Mouse (Mus musculus): ENCODE measurements at regions not wholly inside any gene's neighbourhood (a gene's known extent, or its start where the extent isn't known, plus 50 kb on each side); places are given as distances from the start of the nearest gene placed in this dataset.
A peak's percentile ranks its signal among the peaks of the same experiment; 100 is the strongest.

DNA sequence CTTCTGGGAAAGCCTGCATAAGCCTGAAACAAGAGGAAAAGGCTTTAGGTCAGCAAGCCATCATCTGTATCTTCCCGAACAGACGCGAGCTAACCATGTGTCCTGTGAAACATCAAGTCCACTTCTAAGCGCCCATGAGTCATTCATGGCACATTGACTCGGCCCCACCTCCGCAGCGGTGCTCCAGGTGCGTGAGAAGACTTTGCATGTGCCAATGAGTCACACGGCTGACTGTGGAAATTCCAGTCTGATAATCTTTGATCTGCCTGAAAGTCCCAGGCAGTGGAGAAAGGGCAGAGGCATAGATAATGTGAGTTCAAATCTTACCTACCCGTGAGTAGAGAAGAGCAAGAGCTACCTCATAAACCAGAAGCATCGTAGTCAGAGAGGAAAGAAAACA is 137.8 kb downstream of the Pfkfb3 start:
- no peak for ATAC-seq (ENCODE audit: insufficient read depth, low FRiP score, low read depth)
- Histone ChIP-seq H3K4me1 (no peaks in the 10 kb centered on the region), H3K27ac (no peak overlapping the region), H3K9ac (no peak overlapping the region), H3K27me3 (replicated peaks) (no peaks in the 10 kb centered on the region), H3K9me3 (no peaks in the 10 kb centered on the region), H3K36me3 (no peaks in the 10 kb centered on the region), H3K4me3 (replicated peaks) (no peak overlapping the region), H3K4me2 (no peak overlapping the region)
- WGBS = 84% methylated on average over 11 of the region's 11 CpGs

DNA sequence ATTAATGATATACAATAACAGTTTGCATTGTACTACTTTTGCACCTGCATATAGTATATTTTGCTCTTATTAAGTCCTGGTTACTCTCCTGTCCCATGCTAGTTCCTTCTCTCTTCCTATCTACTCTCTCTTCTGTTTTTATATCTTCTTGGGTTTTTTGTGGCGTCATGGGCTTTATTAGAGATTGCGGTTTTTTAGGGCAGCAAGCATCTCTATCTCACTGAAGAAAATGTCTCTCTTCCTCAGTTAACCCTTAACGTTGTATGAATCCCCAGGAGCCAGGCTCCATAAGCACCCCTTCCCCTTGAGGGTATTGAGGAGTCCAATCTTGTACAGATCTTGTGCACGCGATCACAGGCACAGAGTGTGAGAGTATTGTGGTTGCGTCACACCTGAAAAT is 141.4 kb downstream of the Pfkfb3 start:
- WGBS = 89% methylated on average over 6 of the region's 6 CpGs

DNA sequence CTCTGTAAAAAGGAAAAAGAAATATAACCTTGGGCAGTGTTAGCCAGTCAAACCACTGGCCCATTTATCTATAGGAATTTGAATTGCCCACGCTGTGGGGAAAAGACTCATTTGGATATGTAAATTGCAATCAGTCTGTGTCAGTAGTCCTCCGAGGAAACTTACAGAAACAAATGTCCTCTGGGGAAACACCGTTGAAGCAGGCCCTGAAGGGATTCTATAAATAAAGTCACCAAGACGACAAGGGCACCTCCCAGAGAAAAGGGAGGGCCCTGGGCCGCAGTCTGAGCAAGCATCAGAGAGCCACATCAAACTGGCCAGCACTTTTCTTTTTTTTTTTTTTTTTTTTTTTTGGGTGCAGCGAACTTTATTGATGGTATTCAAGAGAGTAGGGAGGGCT is 145.4 kb downstream of the Pfkfb3 start:
- Histone ChIP-seq H3K4me1 (no peaks in the 10 kb centered on the region), H3K4me3 (replicated peaks) (no peak overlapping the region), H3K9ac (no peak overlapping the region), H3K36me3 (no peaks in the 10 kb centered on the region), H3K27ac (no peak overlapping the region), H3K9me3 (no peaks in the 10 kb centered on the region), H3K4me2 (no peak overlapping the region), H3K27me3 (replicated peaks) (no peaks in the 10 kb centered on the region)
- no peak for ATAC-seq (ENCODE audit: insufficient read depth, low FRiP score, low read depth)
- WGBS = 63% methylated on average over 5 of the region's 6 CpGs

More for the DNA sequence above, 141.4 kb downstream of the Pfkfb3 start:
- Histone ChIP-seq H3K36me3 (no peaks in the 10 kb centered on the region), H3K9ac (no peak overlapping the region), H3K27ac (no peak overlapping the region), H3K4me3 (replicated peaks) (no peak overlapping the region), H3K4me1 (no peaks in the 10 kb centered on the region), H3K9me3 (no peaks in the 10 kb centered on the region), H3K4me2 (no peak overlapping the region), H3K27me3 (replicated peaks) (no peaks in the 10 kb centered on the region)
- no peak for ATAC-seq (ENCODE audit: insufficient read depth, low FRiP score, low read depth)

DNA sequence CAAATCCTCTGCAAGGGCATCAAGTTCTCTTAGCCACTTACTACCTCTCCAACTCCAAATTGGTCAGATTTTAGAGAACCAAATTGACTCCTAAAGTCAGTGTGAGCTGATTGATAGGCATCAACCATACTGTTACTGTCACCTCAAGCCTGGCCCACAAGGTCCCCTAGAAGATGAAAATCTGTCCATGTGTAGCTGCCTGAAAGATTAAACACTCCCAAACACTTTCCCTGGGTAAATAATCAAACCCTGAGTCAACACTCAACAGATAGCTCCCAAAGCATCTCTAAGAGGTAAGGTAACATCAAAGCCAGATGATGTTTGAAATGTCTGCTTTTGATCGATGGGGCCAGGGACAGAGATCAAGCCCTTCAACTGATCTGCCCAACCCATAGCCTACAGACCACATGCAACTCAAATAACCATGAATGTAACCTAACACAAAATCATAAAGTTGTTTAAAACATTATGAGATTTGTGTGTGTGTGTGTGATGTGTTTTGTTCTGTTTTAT is 147.7 kb downstream of the Pfkfb3 start:
- no peak for ATAC-seq (ENCODE audit: insufficient read depth, low FRiP score, low read depth)
- Histone ChIP-seq H3K9ac (no peak overlapping the region), H3K9me3 (no peaks in the 10 kb centered on the region), H3K4me3 (replicated peaks) (no peak overlapping the region), H3K4me2 (no peak overlapping the region), H3K27ac (no peak overlapping the region), H3K4me1 (no peaks in the 10 kb centered on the region), H3K27me3 (replicated peaks) (no peaks in the 10 kb centered on the region), H3K36me3 (no peaks in the 10 kb centered on the region)
- WGBS = 79% methylated on average over 1 of the region's 1 CpGs

DNA sequence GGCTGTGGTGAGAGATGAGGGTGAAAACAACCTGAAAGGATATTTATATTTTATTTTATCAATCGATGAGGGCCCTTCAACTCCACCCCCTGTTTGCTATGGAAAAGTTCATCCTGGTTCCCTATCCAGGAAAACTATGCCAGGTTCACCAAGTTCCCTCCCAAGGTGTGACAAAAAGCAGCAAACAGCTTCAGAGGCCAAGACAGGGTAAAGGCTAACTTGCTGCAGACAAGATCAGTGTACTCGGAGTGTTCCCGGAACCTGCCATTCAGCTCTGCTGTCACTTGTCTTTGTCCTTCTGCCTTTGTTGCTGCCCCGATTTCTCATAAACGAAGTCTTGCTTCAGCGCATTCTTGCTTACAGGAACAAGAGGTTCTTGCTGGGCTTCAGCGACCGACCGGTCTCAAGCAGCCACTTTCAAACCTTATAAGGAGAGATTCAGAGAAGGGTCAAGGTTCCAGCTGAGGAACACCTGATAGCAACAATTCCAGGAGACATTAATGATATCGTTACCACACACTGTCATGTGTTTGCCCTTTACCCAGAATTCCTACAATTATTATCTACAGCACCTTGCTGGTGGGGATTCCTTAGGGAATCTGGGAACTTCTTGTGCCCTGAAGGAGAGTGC is 151.5 kb downstream of the Pfkfb3 start:
- Histone ChIP-seq H3K36me3 (no peaks in the 10 kb centered on the region), H3K4me2 (no peak overlapping the region), H3K9me3 (no peaks in the 10 kb centered on the region), H3K27ac (no peak overlapping the region), H3K4me3 (replicated peaks) (no peak overlapping the region), H3K9ac (no peak overlapping the region), H3K4me1 (no peaks in the 10 kb centered on the region), H3K27me3 (replicated peaks) (no peaks in the 10 kb centered on the region)
- no peak for ATAC-seq (ENCODE audit: insufficient read depth, low FRiP score, low read depth)
- WGBS = 70% methylated on average over 10 of the region's 10 CpGs

DNA sequence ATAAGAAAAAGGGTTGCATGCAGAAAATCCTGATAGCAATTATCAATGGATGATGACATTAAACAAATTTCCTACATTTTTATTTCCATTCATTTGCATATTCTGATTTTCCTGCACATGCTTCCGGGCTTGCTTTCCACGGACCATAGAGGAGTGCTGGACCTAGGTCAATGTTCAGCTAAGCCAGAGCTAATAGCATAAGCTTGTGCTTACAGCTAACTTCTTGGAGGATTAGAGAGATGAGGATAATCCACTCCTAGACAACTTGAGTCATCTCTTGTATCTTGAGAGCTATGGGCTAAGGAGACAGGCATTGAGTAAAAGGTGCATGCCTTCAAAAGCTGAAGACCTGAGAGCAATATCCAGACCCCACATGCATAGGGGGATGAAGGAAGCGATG is 154.5 kb downstream of the Pfkfb3 start:
- no peak overlapping the region for H3K4me2 ChIP-seq
- 77% methylated on average over 3 of the region's 3 CpGs for WGBS
- no peak for ATAC-seq (ENCODE audit: insufficient read depth, low FRiP score, low read depth)
- no peak overlapping the region for H3K9ac ChIP-seq
- H3K9me3 ChIP-seq = no peaks in the 10 kb centered on the region
- no peak overlapping the region for H3K4me3 ChIP-seq (replicated peaks)
- H3K4me1 ChIP-seq = no peaks in the 10 kb centered on the region
- H3K36me3 ChIP-seq = no peaks in the 10 kb centered on the region
- no peaks in the 10 kb centered on the region for H3K27me3 ChIP-seq (replicated peaks)
- no peak overlapping the region for H3K27ac ChIP-seq

DNA sequence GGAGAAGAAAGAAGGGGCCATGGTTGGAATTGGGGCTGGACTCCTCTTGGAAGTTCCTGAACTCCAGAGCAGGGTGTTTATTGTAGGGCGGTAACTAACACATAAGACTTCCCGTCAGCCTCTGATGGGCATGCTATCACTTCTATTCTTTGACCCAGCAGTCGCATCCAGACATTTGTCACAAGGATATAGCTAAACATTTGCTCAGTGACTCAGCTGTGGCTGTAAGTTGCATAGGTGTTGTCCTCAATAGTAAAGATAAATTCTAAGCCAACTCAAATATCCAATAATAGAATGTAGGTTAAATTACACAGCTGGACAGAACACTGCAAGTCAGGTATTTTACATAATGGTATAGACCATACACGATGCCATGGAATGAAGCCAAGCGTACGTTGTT is 154.9 kb downstream of the Pfkfb3 start:
- WGBS = 57% methylated on average over 6 of the region's 6 CpGs
- no peak for ATAC-seq (ENCODE audit: insufficient read depth, low FRiP score, low read depth)

DNA sequence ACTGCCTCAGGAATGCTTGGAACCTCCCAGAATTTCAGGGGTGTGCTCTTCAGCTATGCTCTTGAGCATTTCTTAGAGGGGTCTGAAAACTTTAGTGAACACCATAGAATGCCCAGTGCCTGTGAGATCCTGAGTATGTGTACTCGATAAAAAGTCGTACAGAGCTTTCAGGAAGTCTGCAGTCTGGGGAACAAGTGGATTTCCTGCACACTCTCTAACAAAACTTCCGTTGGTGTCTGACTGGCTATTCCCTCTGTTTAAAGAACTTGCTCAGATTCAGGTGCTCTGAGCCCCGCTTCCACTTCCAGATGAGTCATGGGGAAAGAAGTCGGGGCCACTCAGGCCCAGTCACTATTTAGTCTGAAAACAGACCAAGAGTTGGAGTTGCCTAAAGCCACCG is 155.5 kb downstream of the Pfkfb3 start:
- 46% methylated on average over 6 of the region's 6 CpGs for WGBS
- H3K4me3 ChIP-seq (replicated peaks) = no peak overlapping the region
- H3K9ac ChIP-seq = no peak overlapping the region
- no peaks in the 10 kb centered on the region for H3K4me1 ChIP-seq
- ATAC-seq (ENCODE audit: insufficient read depth, low FRiP score, low read depth) = no peak
- no peak overlapping the region for H3K4me2 ChIP-seq
- H3K9me3 ChIP-seq = no peaks in the 10 kb centered on the region
- H3K27ac ChIP-seq = peak overlapping the region; percentile 7; the same call in 1 of the 2 replicates
- H3K27me3 ChIP-seq (replicated peaks) = no peaks in the 10 kb centered on the region
- no peaks in the 10 kb centered on the region for H3K36me3 ChIP-seq

More for the DNA sequence above, 154.9 kb downstream of the Pfkfb3 start:
- Histone ChIP-seq H3K4me3 (replicated peaks) (no peak overlapping the region), H3K9me3 (no peaks in the 10 kb centered on the region), H3K4me2 (no peak overlapping the region), H3K36me3 (no peaks in the 10 kb centered on the region), H3K4me1 (no peaks in the 10 kb centered on the region), H3K9ac (no peak overlapping the region), H3K27ac (peak overlapping the region; percentile 7; the same call in 1 of the 2 replicates), H3K27me3 (replicated peaks) (no peaks in the 10 kb centered on the region)

DNA sequence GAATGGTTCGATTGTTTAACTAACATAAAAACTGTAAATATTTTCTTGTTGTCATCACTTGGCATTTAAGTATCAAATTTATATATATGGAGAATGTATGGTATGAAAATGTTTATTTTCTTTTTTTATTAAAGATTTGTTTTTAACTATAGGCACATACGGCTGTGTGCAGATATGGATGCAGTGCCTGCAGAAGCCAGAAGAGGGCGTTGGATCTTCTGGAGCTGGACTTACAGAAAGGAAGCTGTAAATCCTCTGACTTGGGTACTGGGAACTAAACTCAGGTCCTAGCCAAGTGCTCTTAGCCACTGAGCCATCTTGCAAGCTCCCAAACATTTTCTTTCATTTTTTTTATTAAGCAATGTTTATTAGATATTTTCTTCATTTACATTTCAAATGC is 157.0 kb downstream of the Pfkfb3 start:
- no peaks in the 10 kb centered on the region for H3K36me3 ChIP-seq
- H3K9ac ChIP-seq = no peak overlapping the region
- no peak for ATAC-seq (ENCODE audit: insufficient read depth, low FRiP score, low read depth)
- 91% methylated on average over 3 of the region's 3 CpGs for WGBS
- H3K9me3 ChIP-seq = no peaks in the 10 kb centered on the region
- H3K4me3 ChIP-seq (replicated peaks) = no peak overlapping the region
- no peaks in the 10 kb centered on the region for H3K4me1 ChIP-seq
- no peaks in the 10 kb centered on the region for H3K27me3 ChIP-seq (replicated peaks)
- H3K4me2 ChIP-seq = no peak overlapping the region
- H3K27ac ChIP-seq = no peak overlapping the region

DNA sequence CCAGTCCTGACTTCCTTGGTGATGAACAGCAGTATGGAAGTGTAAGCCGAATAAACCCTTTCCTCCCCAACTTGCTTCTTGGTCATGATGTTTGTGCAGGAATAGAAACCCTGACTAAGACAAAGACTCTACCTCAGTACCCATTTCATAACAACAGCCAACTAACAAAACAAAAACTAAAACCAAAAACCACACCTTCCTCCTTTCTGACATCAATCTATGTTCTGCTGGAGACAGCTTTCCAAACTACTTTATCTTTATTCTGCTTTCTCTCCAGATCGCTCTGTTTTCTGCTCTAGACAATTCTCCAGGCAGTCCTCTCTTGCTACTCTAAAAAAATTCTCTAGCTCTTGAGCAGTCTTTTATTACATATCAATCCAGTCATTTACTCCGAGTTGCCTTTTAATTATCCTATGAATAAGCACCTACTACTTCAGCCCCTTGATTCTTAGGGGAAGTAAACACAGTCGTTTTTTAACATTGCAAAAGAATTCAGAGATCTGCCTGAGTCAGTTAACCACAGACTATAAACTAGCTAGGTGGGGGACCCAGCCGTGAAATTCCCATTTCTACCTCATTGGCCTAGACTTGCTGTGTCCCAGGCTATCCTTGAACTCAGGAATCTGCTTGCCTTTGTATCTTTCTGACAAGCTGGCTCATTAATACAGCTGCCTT is 159.1 kb downstream of the Pfkfb3 start:
- Histone ChIP-seq H3K9me3 (no peaks in the 10 kb centered on the region), H3K4me1 (no peaks in the 10 kb centered on the region), H3K27ac (no peak overlapping the region), H3K4me2 (no peak overlapping the region), H3K27me3 (replicated peaks) (no peaks in the 10 kb centered on the region), H3K4me3 (replicated peaks) (no peak overlapping the region), H3K36me3 (no peaks in the 10 kb centered on the region), H3K9ac (no peak overlapping the region)
- no peak for ATAC-seq (ENCODE audit: insufficient read depth, low FRiP score, low read depth)
- 77% methylated on average over 5 of the region's 5 CpGs for WGBS

DNA sequence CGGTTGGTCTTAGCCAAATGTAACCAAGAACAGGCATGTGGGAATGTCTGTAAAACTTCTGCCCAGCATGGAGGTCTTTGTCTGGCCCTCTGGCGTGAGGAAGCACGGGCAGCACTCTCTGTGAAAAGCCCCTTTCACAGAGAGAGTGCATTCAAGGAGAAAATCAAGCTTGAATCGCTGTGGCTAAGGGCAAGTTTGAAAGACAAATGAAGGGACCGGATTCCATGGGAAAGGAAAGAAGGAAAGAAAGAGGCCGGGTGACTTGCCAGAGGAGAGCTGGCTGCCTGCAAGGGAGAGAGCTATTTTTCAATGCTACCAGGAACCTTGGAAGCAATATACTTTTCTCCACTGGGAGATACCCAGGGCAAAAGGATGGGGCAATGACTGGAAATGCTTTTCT is 162.2 kb downstream of the Pfkfb3 start:
- ATAC-seq (ENCODE audit: insufficient read depth, low FRiP score, low read depth) = no peak
- no peak overlapping the region for H3K4me3 ChIP-seq (replicated peaks)
- no peaks in the 10 kb centered on the region for H3K27me3 ChIP-seq (replicated peaks)
- 59% methylated on average over 6 of the region's 6 CpGs for whole genome bisulfite sequencing
- H3K36me3 ChIP-seq = no peaks in the 10 kb centered on the region
- H3K4me2 ChIP-seq = no peak overlapping the region
- H3K4me1 ChIP-seq = no peaks in the 10 kb centered on the region
- no peak overlapping the region for H3K9ac ChIP-seq
- H3K9me3 ChIP-seq = no peaks in the 10 kb centered on the region
- H3K27ac ChIP-seq = no peak overlapping the region

DNA sequence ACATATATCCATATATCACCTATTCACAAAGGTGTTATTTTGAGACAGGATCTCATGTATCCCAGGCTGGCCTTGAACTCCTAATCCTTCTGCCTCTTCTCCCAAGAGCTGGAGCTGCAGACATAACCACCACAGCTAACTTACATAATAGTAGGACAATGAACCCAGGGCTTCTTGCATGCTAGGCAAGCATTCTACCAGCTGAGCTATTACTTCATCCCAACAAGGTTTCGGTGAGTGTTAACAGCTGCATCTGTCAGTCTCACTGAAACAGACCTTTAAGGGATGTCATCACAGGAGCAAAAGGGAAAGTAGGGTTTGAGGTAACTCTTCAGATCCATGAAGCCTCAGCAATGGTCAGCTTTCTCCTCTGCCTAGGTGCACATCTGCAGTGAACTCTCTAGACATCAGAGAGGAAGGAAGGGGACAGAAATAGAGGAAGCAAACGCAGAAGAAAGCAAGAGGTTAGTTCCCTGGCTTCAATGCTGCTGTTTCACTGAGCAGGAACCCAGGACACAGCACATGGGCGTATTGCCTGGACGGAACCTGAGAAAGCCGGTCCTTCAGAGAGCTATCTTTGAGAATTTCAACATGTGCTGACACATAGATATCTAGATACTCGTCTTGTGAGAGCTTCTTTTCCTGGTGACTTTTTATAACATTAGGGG is 163.1 kb downstream of the Pfkfb3 start:
- no peak for ATAC-seq (ENCODE audit: insufficient read depth, low FRiP score, low read depth)
- Histone ChIP-seq H3K4me3 (replicated peaks) (no peak overlapping the region), H3K9ac (no peak overlapping the region), H3K4me2 (no peak overlapping the region), H3K36me3 (no peaks in the 10 kb centered on the region), H3K27ac (no peak overlapping the region), H3K9me3 (no peaks in the 10 kb centered on the region), H3K27me3 (replicated peaks) (no peaks in the 10 kb centered on the region), H3K4me1 (no peaks in the 10 kb centered on the region)
- 63% methylated on average over 6 of the region's 6 CpGs for WGBS

Data from stomach, embryonic 15.5 days (tissue).